Mouse (Mus musculus): ENCODE data around the gene Jak2.

DNA sequence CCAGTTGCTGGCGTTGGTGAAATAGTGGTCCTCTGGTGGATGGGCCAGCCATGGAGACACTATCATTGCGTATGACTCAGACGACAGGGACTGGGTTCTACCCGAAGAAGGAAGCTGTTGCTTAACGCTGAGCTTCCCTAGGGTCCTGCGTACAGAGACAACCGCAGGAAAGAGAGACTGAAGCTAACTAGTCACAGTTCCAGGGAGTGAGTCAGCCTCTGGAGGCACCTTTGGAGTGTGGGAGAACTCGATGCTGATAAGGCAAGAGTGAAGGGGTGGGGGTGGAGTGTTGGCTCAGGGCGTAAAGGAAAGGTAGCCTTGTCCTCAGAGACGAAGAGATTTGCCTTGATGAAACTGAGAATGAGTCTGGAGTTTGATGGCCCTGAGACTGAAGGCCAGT lies 10.0 kb upstream of the Jak2 start:
- TF ChIP-seq CTCF (IDR thresholded peaks at IDR 0.05; ENCODE audit: borderline replicate concordance, insufficient read depth, low read length), result no peak
- no peak for TF ChIP-seq POLR2A (IDR thresholded peaks at IDR 0.05; ENCODE audit: low read depth, low read length)
